Mouse (Mus musculus): ENCODE data around the gene Spata17.

Gene Spata17

DNA sequence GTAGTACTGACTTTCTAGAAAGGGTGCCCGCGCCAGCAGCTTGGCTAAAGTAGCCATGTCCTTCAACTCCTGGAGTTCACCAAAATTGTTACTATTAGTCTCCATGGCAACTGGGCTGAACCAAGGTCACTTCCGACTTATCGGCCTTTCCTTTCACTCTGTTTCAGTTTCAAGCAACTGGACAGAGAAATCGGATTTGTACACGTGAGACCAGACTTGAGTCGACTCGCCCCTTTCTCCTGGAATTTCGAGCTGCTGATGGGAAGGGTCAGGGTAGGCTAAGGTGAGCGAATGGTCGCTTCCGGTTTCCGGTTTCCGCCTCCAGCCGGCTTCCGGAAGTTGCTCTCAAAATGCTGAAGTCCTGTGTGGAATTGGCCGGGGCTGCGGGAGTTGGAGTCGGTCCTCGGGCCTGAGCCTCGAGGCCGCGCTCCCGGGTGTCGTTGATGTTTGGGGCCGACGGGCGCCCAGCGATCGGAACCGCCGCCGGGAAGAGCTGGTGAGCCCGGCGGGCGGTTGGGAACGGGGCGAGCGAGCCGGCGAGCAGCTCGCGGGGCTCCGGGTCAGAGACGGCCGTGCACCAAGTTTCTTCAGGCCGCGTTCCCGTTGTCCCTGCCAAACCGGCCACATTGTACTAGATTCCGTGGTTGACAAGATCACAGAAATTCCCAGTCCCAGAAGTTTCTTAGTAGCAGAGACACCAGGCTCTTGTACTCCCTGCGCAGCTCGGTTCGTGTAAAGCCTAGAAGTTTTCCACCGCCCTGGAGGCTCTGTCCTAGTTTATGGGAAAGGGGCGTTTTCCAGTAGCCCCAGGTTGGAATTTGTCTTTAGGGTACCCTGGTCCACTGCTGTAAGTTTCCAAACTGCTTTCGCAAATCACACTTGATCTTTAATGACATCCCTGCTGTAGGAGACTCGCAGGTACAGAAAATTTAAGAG lies at the start of gene Spata17, which contains the start of gene Gpatch2:
Gene Spata17, minus strand, starts transcription at position 285 of the 936 bp plus-strand sequence.
Gene Gpatch2, plus strand, starts transcription at position 328 of the 936 bp plus-strand sequence.
- peak; percentile 80 for DNase-seq (ENCODE audit: extremely low read depth, insufficient read length, low spot score)

DNA sequence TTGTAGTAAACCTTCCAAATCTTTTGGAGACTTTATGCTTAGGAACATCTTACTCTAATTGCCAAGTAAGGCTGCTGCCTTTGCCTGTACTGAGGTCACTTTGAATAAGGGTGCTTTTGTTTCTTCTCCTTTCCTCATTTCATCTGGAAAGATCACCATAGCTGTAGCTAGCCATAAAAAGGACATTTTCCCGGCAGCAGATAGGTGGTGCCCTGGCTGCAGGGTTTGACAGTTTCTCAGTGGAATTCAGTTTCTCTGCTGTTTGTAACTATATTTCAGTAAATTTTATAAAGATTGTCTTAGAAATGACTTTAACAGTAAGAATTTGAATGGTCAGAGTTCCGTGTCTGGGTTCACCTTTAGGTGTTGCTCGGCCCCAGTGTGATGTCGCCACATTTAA lies 43.5 kb upstream of the Spata17 start:
- no peak for DNase-seq (ENCODE audit: extremely low read depth, insufficient read length, low spot score)

- DNase-seq (ENCODE audit: extremely low read depth, insufficient read length, low spot score) = no peak
These were observed 35.5 kb upstream of the Spata17 start for GRCm38 (mm10) chr1:187250741-187251262.

GRCm38 (mm10) chr1:187244734-187245133 lies 29.5 kb upstream of the Spata17 start:
- no peak for DNase-seq (ENCODE audit: extremely low read depth, insufficient read length, low spot score)

DNA sequence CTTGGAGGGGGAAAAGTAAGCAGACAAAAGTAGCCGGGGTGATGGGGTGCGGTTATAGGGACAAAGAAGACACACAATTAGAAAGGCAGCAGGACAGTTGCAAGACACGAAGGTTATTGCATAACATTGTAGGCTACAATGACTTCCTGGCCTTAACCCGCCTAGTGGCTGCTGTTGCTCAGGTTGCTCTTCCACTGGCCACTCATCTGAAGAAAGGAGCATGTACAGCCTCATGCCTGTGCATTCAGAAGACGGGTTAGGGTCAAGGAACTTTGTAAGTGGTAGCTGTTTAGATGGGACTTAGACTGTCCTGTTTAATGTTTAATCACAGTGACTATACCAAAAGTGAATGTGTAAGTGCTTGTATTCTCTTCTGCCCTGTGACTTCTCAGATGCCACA lies 26.1 kb upstream of the Spata17 start:
- DNase-seq (ENCODE audit: extremely low read depth, insufficient read length, low spot score) = no peak

- no peak for DNase-seq (ENCODE audit: extremely low read depth, insufficient read length, low spot score)
These were observed 25.0 kb upstream of the Spata17 start for GRCm38 (mm10) chr1:187240304-187240703.

GRCm38 (mm10) chr1:187238061-187238460 lies 22.8 kb upstream of the Spata17 start:
- no peak for DNase-seq (ENCODE audit: extremely low read depth, insufficient read length, low spot score)

GRCm38 (mm10) chr1:187236296-187236695 lies 21.0 kb upstream of the Spata17 start:
- no peak for DNase-seq (ENCODE audit: extremely low read depth, insufficient read length, low spot score)

- DNase-seq (ENCODE audit: extremely low read depth, insufficient read length, low spot score) = no peak
These were observed 19.9 kb upstream of the Spata17 start for GRCm38 (mm10) chr1:187235161-187235560.

DNA sequence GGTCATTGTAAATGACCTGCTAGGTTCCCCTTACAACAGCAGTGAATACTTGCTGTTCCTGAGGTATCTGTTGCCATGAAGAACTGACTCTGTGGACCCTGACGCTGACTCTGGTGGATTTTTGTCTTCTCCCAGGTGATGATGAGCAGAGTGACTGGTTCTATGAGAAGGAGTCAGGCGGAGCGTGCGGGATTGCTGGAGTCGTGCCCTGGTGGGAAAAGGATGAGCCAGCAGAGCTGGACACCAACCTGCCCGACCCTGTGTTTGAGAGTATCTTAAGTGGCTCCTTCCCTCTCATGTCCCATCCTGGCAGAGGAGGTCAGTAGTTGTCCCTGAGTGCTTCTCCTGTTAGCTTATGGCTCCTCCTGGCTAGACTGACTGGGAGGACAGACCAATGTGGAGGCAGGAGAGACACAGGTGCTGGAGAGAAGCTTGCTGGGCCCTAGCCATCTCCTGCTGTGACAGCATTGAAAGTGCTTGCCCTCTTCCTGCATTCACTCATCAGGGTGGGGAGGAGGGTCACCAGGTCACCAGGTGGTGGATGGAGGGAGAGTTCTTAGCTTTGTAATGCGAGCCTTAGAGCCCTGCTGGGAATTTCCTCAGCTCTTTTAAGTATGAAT lies 17.8 kb upstream of the Spata17 start:
- no peak for DNase-seq (ENCODE audit: extremely low read depth, insufficient read length, low spot score)

DNA sequence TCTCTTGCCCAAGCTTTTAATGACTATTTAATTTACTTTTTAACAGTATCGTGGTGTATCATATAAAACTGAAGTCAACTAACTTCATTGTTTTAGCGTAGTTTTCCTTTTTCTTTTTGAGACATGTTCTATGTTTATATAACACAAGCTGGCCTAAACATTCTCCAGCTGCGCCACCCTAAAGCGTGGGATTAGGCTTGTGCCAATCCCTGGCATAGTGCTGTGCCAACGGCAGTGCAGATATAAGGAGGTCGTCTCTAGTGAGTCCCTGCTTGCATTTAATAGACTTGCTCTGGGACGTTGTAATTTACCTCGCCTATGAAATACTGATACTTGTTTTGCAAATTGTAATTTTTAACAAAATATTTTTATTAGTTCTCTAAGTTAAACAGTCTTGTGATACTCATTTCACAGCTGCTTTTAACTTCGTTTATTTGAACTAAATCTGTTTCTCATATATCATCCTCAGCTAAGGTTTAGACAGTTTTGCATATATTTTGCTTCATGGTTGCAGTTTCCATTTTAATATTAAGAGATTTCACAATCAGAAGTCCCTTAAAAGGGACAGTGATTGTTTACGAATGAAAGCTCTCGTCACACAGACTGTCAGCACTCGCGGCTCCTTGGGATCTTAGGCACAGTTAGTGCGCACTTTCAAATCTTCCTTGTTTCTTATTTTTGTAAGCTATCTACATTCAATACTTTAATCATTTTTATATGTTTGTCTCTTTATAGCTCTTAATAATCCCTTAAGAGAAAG lies 17.1 kb upstream of the Spata17 start:
- no peak for DNase-seq (ENCODE audit: extremely low read depth, insufficient read length, low spot score)

DNA sequence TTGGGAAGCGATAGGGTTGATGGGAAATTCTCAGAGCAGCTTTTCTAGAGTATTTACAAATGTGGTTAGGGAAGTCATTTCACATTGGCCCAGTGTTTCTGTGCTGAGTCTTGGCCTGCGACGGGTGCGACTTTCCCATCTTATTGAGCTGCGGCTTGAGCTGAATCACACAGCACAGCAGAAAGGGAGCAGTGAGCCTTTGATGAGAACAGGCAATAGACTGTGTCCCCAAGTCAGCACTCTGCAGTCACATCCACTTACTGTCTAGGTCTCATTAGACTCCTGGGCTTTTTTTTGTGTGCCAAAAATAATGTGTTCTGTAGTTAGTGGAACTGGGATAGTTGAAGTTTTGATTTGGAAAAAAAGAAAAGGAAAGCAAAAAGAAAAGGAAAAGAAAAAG lies 15.0 kb upstream of the Spata17 start:
- DNase-seq (ENCODE audit: extremely low read depth, insufficient read length, low spot score) = no peak

DNA sequence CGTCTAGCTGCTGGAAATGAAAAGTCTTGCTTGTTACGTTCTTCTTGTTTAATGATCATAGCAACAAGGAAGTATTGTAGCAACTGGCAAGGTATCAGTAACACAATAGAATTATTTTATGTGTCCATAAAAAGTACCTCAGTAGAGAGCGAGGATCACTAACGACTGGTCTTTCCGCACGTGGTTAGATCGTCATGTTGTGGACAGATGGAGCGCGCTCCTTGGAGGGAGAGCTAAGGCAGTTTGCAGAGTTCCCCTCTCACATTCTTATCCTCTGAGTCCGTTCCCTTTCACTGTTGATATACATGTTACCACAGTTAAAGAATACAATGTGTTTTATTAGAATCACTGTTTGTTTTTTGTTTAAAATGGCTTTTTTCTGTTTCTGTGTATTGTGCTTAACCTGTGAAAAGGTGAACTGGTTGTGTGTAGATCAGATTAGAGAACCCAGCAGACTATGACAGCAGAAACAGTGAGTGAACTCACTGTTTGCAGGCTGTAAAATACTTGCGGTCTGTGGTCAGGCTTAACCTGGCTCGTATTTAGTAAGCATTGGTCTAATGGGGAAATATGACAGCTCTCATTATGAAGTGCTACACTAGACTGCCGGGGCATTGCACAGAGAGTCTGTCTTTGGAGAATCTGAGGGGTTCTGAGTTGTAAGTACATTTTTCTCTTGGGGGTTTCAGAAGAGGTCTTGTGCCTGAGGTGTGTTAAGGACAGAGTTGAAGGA lies 13.3 kb upstream of the Spata17 start:
- peak; percentile 54 for DNase-seq (ENCODE audit: extremely low read depth, insufficient read length, low spot score)

DNA sequence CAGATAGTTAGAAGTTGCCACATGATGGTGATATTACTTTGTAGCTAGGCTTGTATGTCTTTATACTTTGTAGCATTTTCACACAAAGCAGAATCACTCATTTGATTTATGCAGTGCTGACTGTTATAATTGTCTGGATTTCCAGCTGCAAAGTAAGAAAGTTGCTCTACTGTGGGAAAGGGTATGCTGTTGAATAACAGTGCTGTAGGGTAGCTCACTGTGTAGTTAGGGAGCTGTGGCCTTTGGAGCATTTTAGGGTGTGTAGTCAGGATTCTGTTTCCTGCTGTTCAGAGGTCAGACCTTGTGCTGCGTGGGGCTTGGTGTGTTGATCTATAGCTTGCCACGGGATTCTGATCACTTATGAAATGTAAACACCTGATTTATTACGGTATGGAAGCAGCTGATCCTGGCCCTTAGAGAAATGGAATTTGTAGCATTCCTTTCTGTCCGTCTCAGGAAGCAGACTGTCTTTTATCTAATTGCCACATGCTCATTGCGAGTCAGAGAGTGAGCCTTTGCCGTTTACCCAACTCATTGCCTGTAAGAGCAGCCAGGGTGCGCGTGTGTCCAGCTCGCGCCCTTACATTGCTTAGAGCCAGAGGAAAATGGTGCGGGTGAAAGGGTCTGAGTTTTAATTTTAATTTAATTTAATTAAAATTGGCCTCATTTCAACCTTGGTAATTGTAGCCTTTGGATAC lies 11.2 kb upstream of the Spata17 start:
- no peak for DNase-seq (ENCODE audit: extremely low read depth, insufficient read length, low spot score)

DNA sequence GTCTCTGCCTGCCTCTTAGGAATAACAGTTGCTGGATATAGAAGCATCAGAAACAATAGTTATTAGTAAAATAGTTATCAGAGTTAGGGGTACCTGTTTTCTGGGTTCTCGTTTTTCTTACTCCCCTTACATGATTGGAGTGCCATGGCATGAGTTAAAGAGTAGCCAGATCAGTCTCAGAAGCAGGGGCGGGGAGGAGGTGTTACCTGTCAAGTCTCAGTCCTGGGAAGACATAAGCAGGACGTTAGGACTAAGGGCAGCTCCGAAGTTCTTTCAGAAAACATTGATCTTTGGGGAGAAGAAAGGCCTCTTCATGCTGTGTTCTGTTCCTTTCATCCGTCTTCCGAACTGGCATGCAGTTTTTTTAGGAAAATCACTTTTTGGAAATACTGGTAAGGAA lies 5.5 kb upstream of the Spata17 start:
- no peak for DNase-seq (ENCODE audit: extremely low read depth, insufficient read length, low spot score)

- DNase-seq (ENCODE audit: extremely low read depth, insufficient read length, low spot score) = no peak
These were observed 1.6 kb upstream of the Spata17 start for GRCm38 (mm10) chr1:187216620-187217410.

- DNase-seq (ENCODE audit: extremely low read depth, insufficient read length, low spot score) = no peak
These were observed 4.5 kb downstream of the Spata17 start for GRCm38 (mm10) chr1:187210736-187211135.

DNA sequence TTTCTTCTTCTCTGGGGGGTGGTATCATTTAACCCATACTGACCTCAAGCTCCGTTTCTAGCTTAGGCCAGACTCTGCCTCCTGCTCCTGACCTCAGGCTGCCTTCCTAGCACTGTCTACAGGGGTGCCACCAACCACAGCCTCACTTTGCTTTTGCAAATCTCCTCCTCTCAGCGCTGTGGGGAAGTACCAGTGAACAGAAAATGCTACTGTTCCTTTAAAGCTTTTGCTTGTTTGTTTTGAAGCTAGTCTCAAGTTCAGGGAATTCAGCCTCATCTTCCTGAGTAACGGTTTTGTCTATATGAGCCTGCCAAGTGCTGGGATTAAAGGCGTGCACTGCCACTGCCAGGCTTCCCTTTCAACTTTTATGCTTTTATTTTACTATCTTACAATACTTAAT lies 5.8 kb downstream of the Spata17 start:
- no peak for DNase-seq (ENCODE audit: extremely low read depth, insufficient read length, low spot score)

GRCm38 (mm10) chr1:187205506-187205905 lies 9.8 kb downstream of the Spata17 start:
- DNase-seq (ENCODE audit: extremely low read depth, insufficient read length, low spot score) = no peak
